Mouse (Mus musculus) liver, adult 2 months (tissue): ENCODE data around the gene Atxn7l1. TPM values are rescaled to one million over a fixed set of nuclear protein-coding genes. Genes with fewer than 3 reads are reported as not detected.

Experiments used
- DNase-seq: peaks from one replicate; pipeline ENCODE4 v3.0.0-alpha.2; 2011; ENCODE audit warnings: low read depth, low spot score; ENCODE audit errors: extremely low read depth
- H3K27ac ChIP-seq: fragments of 200-500 bp; replicated peaks from 2 replicates; pipeline ENCODE4 v1.5.1; 2012; ENCODE audit warnings: low read depth, mild to moderate bottlenecking, control low read depth, inconsistent platforms, low read length; ENCODE audit not compliant: insufficient read depth
- H3K27me3 ChIP-seq: fragments of 200-500 bp; 2 replicates; pipeline ENCODE4 v1.6.1; 2012; ENCODE audit warnings: mild to moderate bottlenecking, moderate library complexity, low read length, inconsistent platforms; ENCODE audit not compliant: control insufficient read depth, insufficient read depth
- H3K36me3 ChIP-seq: fragments of 200-500 bp; 2 replicates; pipeline ENCODE4 v1.6.1; 2012; ENCODE audit warnings: low read length, inconsistent platforms; ENCODE audit not compliant: control insufficient read depth, insufficient read depth
- H3K4me1 ChIP-seq: fragments of 200-500 bp; 2 replicates; pipeline ENCODE4 v1.6.1; 2011; ENCODE audit warnings: low read length; ENCODE audit not compliant: control insufficient read depth, insufficient read depth
- H3K4me3 ChIP-seq: fragments of 200-500 bp; 2 replicates; pipeline ENCODE4 v1.5.1; 2011; ENCODE audit warnings: low read depth, mild to moderate bottlenecking, control low read depth, low read length, moderate library complexity; ENCODE audit not compliant: insufficient read depth
- H3K79me2 ChIP-seq: fragments of 200-500 bp; 2 replicates; pipeline ENCODE4 v1.6.1; 2012; ENCODE audit warnings: inconsistent platforms, mild to moderate bottlenecking, low read length, moderate library complexity; ENCODE audit not compliant: control insufficient read depth, insufficient read depth
- H3K9ac ChIP-seq: fragments of 200-500 bp; 2 replicates; pipeline ENCODE4 v1.6.1; 2012; ENCODE audit warnings: low read depth, mild to moderate bottlenecking, control low read depth, inconsistent platforms, low read length
- CTCF ChIP-seq: fragments of 200-500 bp; IDR thresholded peaks from 2 replicates; pipeline ENCODE4 v1.5.1; 2011; ENCODE audit warnings: low read depth, low read length, control low read depth
- POLR2A ChIP-seq: fragments of 200-500 bp; IDR thresholded peaks from 2 replicates; pipeline ENCODE4 v1.6.1; 2011; ENCODE audit warnings: low read length, control low read depth; ENCODE audit not compliant: insufficient read depth; ENCODE audit errors: extremely low read depth
- WGBS: fragments of 180-500 bp; shearing (Covaris S2); methylation state at CpG from one replicate; pipeline ENCODE4 v1.1.7; 2018; 5-methylcytosine and 5-hydroxymethylcytosine counted together
- polyA plus RNA-seq: library from polyadenylated mRNA; depleted of rRNA; stranded (reverse); fragments of >200 nt; gene quantifications from 2 replicates; pipeline ENCODE4 v1.2.3, GENCODE M21; 2012
- total RNA-seq: library from RNA; depleted of rRNA; stranded (reverse); fragments of >200 nt; gene quantifications from 2 replicates; pipeline ENCODE4 v1.2.3, GENCODE M21; 2014

The Atxn7l1 gene
- total and polyA plus RNA-seq, 2 experiments, result 6.1 to 16.2 TPM

GRCm38 (mm10) chr12:33173720-33174141 is 26.2 kb downstream of the Atxn7l1 start:
- Histone ChIP-seq H3K27ac (no peak overlapping the region), H3K36me3 (no peaks in the 10 kb centered on the region), H3K4me3 (no peak overlapping the region), H3K4me1 (peaks cover 18% of the 10 kb centered on the region), H3K79me2 (peaks cover 18% of the 10 kb centered on the region; the same call in 1 of the 2 replicates), H3K9ac (no peak overlapping the region), H3K27me3 (no peaks in the 10 kb centered on the region)
- no peak for DNase-seq
- WGBS, result 89% methylated on average over 8 of the region's 8 CpGs
- no peak for TF ChIP-seq POLR2A
- TF ChIP-seq CTCF, result no peak

- peaks cover 18% of the 10 kb centered on the region; the same call in 1 of the 2 replicates for H3K79me2 ChIP-seq
- no peak for TF ChIP-seq CTCF
- no peak for TF ChIP-seq POLR2A
- no peak overlapping the region for H3K9ac ChIP-seq
- H3K4me3 ChIP-seq, result no peak overlapping the region
- H3K36me3 ChIP-seq, result no peaks in the 10 kb centered on the region
- WGBS, result 36% methylated on average over 7 of the region's 7 CpGs
- H3K27me3 ChIP-seq, result no peaks in the 10 kb centered on the region
- peaks cover 18% of the 10 kb centered on the region for H3K4me1 ChIP-seq
- peak; percentile 69 for DNase-seq
- H3K27ac ChIP-seq, result no peak overlapping the region
Measured at GRCm38 (mm10) chr12:33174171-33174570, 26.7 kb downstream of the Atxn7l1 start.

- no peaks in the 10 kb centered on the region for H3K36me3 ChIP-seq
- peaks cover 18% of the 10 kb centered on the region for H3K4me1 ChIP-seq
- peaks cover 19% of the 10 kb centered on the region; the same call in 1 of the 2 replicates for H3K79me2 ChIP-seq
- H3K27me3 ChIP-seq, result no peaks in the 10 kb centered on the region
- H3K9ac ChIP-seq, result no peak overlapping the region
- WGBS, result 45% methylated on average over 10 of the region's 10 CpGs
- H3K27ac ChIP-seq, result no peak overlapping the region; the same call in 1 of the 2 replicates
- H3K4me3 ChIP-seq, result no peak overlapping the region
- TF ChIP-seq CTCF (no peak), POLR2A (no peak)
- peak; percentile 70 for DNase-seq
Measured at GRCm38 (mm10) chr12:33174675-33175357, 27.3 kb downstream of the Atxn7l1 start.

GRCm38 (mm10) chr12:33175621-33176554 is 28.4 kb downstream of the Atxn7l1 start:
- Histone ChIP-seq H3K4me1 (peaks cover 18% of the 10 kb centered on the region), H3K4me3 (peak overlapping the region; percentile 47), H3K27ac (peak overlapping the region; percentile 77), H3K27me3 (no peaks in the 10 kb centered on the region), H3K9ac (peak overlapping the region; percentile 43), H3K36me3 (no peaks in the 10 kb centered on the region), H3K79me2 (peaks cover 16% of the 10 kb centered on the region; the same call in 1 of the 2 replicates)
- TF ChIP-seq POLR2A (no peak), CTCF (peak; percentile 35)
- 16% methylated on average over 25 of the region's 25 CpGs for WGBS
- peak; percentile 96 for DNase-seq

GRCm38 (mm10) chr12:33176555-33176900 is 29.0 kb downstream of the Atxn7l1 start:
- Histone ChIP-seq H3K4me1 (peaks cover 18% of the 10 kb centered on the region), H3K4me3 (no peak overlapping the region), H3K9ac (no peak overlapping the region), H3K36me3 (no peaks in the 10 kb centered on the region), H3K27ac (no peak overlapping the region), H3K27me3 (no peaks in the 10 kb centered on the region), H3K79me2 (peaks cover 16% of the 10 kb centered on the region; the same call in 1 of the 2 replicates)
- peak; percentile 28 for DNase-seq
- 71% methylated on average over 5 of the region's 5 CpGs for WGBS
- TF ChIP-seq CTCF (no peak), POLR2A (no peak)
